Mouse (Mus musculus) left cerebral cortex, adult 18-20 months (tissue): ENCODE results near the gene Cyp4f37. TPM values are rescaled to one million over a fixed set of nuclear protein-coding genes. Genes with fewer than 3 reads are reported as not detected.
"Not testable (repeated sequence)": the region's sequence is repeated elsewhere in the genome, so short reads cannot be mapped to it uniquely, and the experiment has no call there.

ENCODE experiments used
- DNase-seq, 2 experiments: peaks; one replicate each; pipeline ENCODE4 v3.0.0; 2021 to 2022; ENCODE audit warnings: low spot score in 2 of 2, mixed read lengths in 1 of 2
- long read RNA-seq, 2 experiments: library from polyadenylated mRNA; stranded (forward); transcript quantifications; one replicate each; pipeline ENCODE4 v2.0.0; 2021
- total RNA-seq, 2 experiments: library from RNA; stranded (reverse); gene quantifications; 2 replicates each; pipeline ENCODE4 v1.2.3; 2021

Gene Cyp4f37
- total RNA-seq: not detected
- long read RNA-seq, experiment 1: 0 reads
- long read RNA-seq, experiment 2: 0 reads

- not testable (repeated sequence) for DNase-seq
These were observed at the start of gene Cyp4f37 for GRCm38 (mm10) chr17:32621018-32621417. Cyp4f37 (plus strand) TSS chr17:32621309.

- DNase-seq: not testable (repeated sequence)
These were observed 47.8 kb upstream of the Cyp4f37 start for GRCm38 (mm10) chr17:32573286-32573685.

- no peak for DNase-seq
These were observed 43.5 kb upstream of the Cyp4f37 start for GRCm38 (mm10) chr17:32577496-32578186.

- DNase-seq: no peak
These were observed 24.6 kb upstream of the Cyp4f37 start for GRCm38 (mm10) chr17:32596494-32596893.

GRCm38 (mm10) chr17:32608055-32608454 is 13.1 kb upstream of the Cyp4f37 start:
- DNase-seq: no peak

- not testable (repeated sequence) for DNase-seq
These were observed 10.9 kb upstream of the Cyp4f37 start for GRCm38 (mm10) chr17:32610231-32610630.

- no peak for DNase-seq
These were observed 10.2 kb upstream of the Cyp4f37 start for GRCm38 (mm10) chr17:32610896-32611295.

- no peak for DNase-seq
These were observed 8.7 kb upstream of the Cyp4f37 start for GRCm38 (mm10) chr17:32612417-32612816.

GRCm38 (mm10) chr17:32617252-32617651 is 3.9 kb upstream of the Cyp4f37 start:
- DNase-seq: no peak

GRCm38 (mm10) chr17:32629726-32630125 is 8.6 kb downstream of the Cyp4f37 start:
- DNase-seq: not testable (repeated sequence)

GRCm38 (mm10) chr17:32631936-32632335 is 10.8 kb downstream of the Cyp4f37 start:
- no peak for DNase-seq

- not testable (repeated sequence) for DNase-seq
These were observed 13.3 kb downstream of the Cyp4f37 start for GRCm38 (mm10) chr17:32634242-32634971.

GRCm38 (mm10) chr17:32634972-32635314 is 13.8 kb downstream of the Cyp4f37 start:
- DNase-seq: peak; percentile 87 to 89

GRCm38 (mm10) chr17:32636341-32636740 is 15.2 kb downstream of the Cyp4f37 start:
- DNase-seq: no peak

- no peak for DNase-seq
These were observed 16.0 kb downstream of the Cyp4f37 start for GRCm38 (mm10) chr17:32637151-32637550.

GRCm38 (mm10) chr17:32646631-32647030 is 25.5 kb downstream of the Cyp4f37 start:
- DNase-seq: no peak

GRCm38 (mm10) chr17:32653860-32654259 is 32.8 kb downstream of the Cyp4f37 start:
- no peak for DNase-seq

GRCm38 (mm10) chr17:32657041-32657440 is 35.9 kb downstream of the Cyp4f37 start:
- no peak for DNase-seq

- no peak for DNase-seq
These were observed 37.1 kb downstream of the Cyp4f37 start for GRCm38 (mm10) chr17:32658246-32658645.

GRCm38 (mm10) chr17:32658712-32659111 is 37.6 kb downstream of the Cyp4f37 start, which contains the start of gene Cyp4f40:
Cyp4f40 (plus strand) TSS chr17:32658900.
- DNase-seq: peak in 1 of 2 experiments; percentile 3

GRCm38 (mm10) chr17:32673976-32674375 is 52.9 kb downstream of the Cyp4f37 start:
- DNase-seq: no peak

GRCm38 (mm10) chr17:32676040-32676635 is 55.0 kb downstream of the Cyp4f37 start:
- no peak for DNase-seq
